Mouse (Mus musculus) gastrocnemius, adult 18-20 months (tissue): ENCODE results near the gene Hhipl2. TPM values are rescaled to one million over a fixed set of nuclear protein-coding genes. Genes with fewer than 3 reads are reported as not detected.

Source experiments
- total RNA-seq, 2 experiments: library from RNA; stranded (reverse); gene quantifications; 2 replicates each; pipeline ENCODE4 v1.2.3; 2021

Gene Hhipl2
- total RNA-seq, 2 experiments from 2014 or later = not detected

Other genes with a start within 250 kb of the Hhipl2 start
- 1 to 10 TPM; 2.3 to 3.3 TPM for gene Disp1, start 196.7 kb upstream of the Hhipl2 start, total RNA-seq
- 10 to 100 TPM; 21.1 to 22.6 TPM for gene Aida, start 121.6 kb upstream of the Hhipl2 start, total RNA-seq
- gene Brox, start 120.9 kb upstream of the Hhipl2 start, total RNA-seq = 10 to 100 TPM; 16.2 to 16.5 TPM
- 100 to 1,000 TPM; 195 to 197 TPM for gene Mia3, start 48.7 kb upstream of the Hhipl2 start, total RNA-seq
- 1 to 10 TPM; 5.3 to 5.9 TPM for gene Taf1a, start 29.2 kb upstream of the Hhipl2 start, total RNA-seq